Mouse (Mus musculus): ENCODE measurements around the gene Gbp6. TPM values are rescaled to one million over a fixed set of nuclear protein-coding genes. Genes with fewer than 3 reads are reported as not detected.
"Not testable (repeated sequence)": the region's sequence is repeated elsewhere in the genome, so short reads cannot be mapped to it uniquely, and the experiment has no call there.

Gene Gbp6
- polyA plus RNA-seq, 1 experiment: 18.9 TPM

DNA sequence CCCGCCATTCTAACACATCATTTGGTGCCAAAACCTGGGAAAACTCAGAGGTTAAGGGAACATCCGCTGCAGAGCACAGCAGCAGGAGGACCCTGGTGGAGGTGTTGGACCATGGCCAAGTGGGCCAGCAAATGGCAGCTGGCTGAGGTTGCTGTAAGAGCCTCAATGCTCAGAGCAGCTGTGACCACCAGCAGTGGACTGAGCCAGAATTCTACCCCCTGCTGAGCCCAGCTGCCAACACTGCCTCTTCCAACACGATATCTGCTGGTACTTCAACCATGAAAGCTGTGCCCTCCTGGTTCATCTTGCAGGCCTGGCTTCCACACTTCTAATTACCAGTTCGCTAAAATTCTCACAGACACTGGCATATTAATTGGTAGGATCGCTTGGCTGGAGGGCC is 52.5 kb downstream of the Gbp6 start:
- not testable (repeated sequence) for H3K4me3 ChIP-seq (ENCODE audit: insufficient read depth, low read depth, low read length); H3K27ac ChIP-seq (replicated peaks; ENCODE audit: low read depth, low read length); H3K4me1 ChIP-seq (ENCODE audit: control insufficient read depth, insufficient read depth, insufficient read length, low read length)

GRCm38 (mm10) chr5:105239483-105240047 is 53.9 kb downstream of the Gbp6 start, which contains the start of gene Gbp10:
Gene Gbp10 (minus strand): TSS chr5:105239533.
- H3K4me1 ChIP-seq (ENCODE audit: control insufficient read depth, insufficient read depth, insufficient read length, low read length); H3K4me3 ChIP-seq (ENCODE audit: insufficient read depth, low read depth, low read length): not testable (repeated sequence)
- peak within 1 kb of the TSS; percentile 27 for H3K27ac ChIP-seq (replicated peaks; ENCODE audit: low read depth, low read length)

DNA sequence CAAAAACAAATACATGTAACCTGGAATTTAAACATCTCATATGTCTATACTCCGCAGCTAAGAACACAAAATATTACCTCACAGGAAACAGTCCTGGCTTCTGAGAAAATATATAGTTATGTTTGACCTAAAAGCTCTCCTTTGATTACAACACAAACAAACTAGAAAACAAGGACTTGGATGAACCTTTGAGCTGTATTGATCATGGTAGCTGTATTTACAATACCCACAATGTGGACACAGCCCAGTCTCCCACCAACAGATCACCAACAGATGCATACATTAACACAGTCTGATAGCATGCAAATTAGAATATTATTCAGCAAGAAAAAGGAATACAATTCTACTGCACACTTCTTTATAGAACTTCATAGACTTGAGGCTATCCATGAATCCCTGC is 55.1 kb downstream of the Gbp6 start:
- not testable (repeated sequence) for H3K27ac ChIP-seq (replicated peaks; ENCODE audit: low read depth, low read length); H3K4me1 ChIP-seq (ENCODE audit: control insufficient read depth, insufficient read depth, insufficient read length, low read length); H3K4me3 ChIP-seq (ENCODE audit: insufficient read depth, low read depth, low read length)

GRCm38 (mm10) chr5:105236040-105236439 is 57.5 kb downstream of the Gbp6 start:
- H3K27ac ChIP-seq (replicated peaks; ENCODE audit: low read depth, low read length); H3K4me1 ChIP-seq (ENCODE audit: control insufficient read depth, insufficient read depth, insufficient read length, low read length); H3K4me3 ChIP-seq (ENCODE audit: insufficient read depth, low read depth, low read length): not testable (repeated sequence)

Other genes with a start within 250 kb of the Gbp6 start
- 4.8 and 7.0 TPM in 2 replicates for gene Gbp9, start 154.2 kb downstream of the Gbp6 start, polyA plus RNA-seq (2012; ENCODE audit: insufficient read depth, insufficient read length, missing spikeins)
- 2.1 TPM in 1 of 2 replicates, not detected in the other for gene Gbp8, start 154.2 kb downstream of the Gbp6 start, polyA plus RNA-seq (2012; ENCODE audit: insufficient read depth, insufficient read length, missing spikeins)
- gene Gbp4, start 154.1 kb downstream of the Gbp6 start, polyA plus RNA-seq (2012; ENCODE audit: insufficient read depth, insufficient read length, missing spikeins): 4.8 and 5.8 TPM in 2 replicates
- gene Gbp10, start 54.2 kb downstream of the Gbp6 start, polyA plus RNA-seq (2012; ENCODE audit: insufficient read depth, insufficient read length, missing spikeins): 0.52 and 1.3 TPM in 2 replicates
- gene Gm43302, start within 50 bp of the Gbp6 start, polyA plus RNA-seq (2012; ENCODE audit: insufficient read depth, insufficient read length, missing spikeins): 2.3 and 5.3 TPM in 2 replicates
- gene Lrrc8b, start 122.1 kb upstream of the Gbp6 start, polyA plus RNA-seq (2012; ENCODE audit: insufficient read depth, insufficient read length, missing spikeins): 1.0 and 3.7 TPM in 2 replicates
- gene Lrrc8c, start 225.7 kb upstream of the Gbp6 start, polyA plus RNA-seq (2012; ENCODE audit: insufficient read depth, insufficient read length, missing spikeins): 3.0 and 3.7 TPM in 2 replicates